Mouse (Mus musculus) small intestine, adult 2 months (tissue): Measurements from ENCODE around the gene 4930578G10Rik.
"Not testable (repeated sequence)": the region's sequence is repeated elsewhere in the genome, so short reads cannot be mapped to it uniquely, and the experiment has no call there.

Source experiments
- CTCF ChIP-seq: fragments of 200-500 bp; IDR thresholded peaks from 2 replicates; pipeline ENCODE4 v1.5.1; 2012; ENCODE audit warnings: low read depth, mild to moderate bottlenecking, control low read depth, inconsistent platforms, low read length, moderate library complexity, mixed read lengths; ENCODE audit not compliant: insufficient replicate concordance, insufficient read length; ENCODE audit errors: extremely low read depth
- POLR2A ChIP-seq: fragments of 200-500 bp; IDR thresholded peaks from 2 replicates; pipeline ENCODE4 v1.6.1; 2012; ENCODE audit warnings: low read depth, mild to moderate bottlenecking, control low read depth, inconsistent platforms, low read length, moderate library complexity

- not testable (repeated sequence) for TF ChIP-seq CTCF, POLR2A
These were observed 121.3 kb downstream of the 4930578G10Rik start, which contains the start of gene Gm12394 for GRCm38 (mm10) chr4:42856671-42857070.
